Mouse (Mus musculus): Measurements from ENCODE around the gene Rcsd1.

- TF ChIP-seq CTCF (IDR thresholded peaks at IDR 0.05; ENCODE audit: low read depth), result no peak
- no peak for TF ChIP-seq EP300 (IDR thresholded peaks at IDR 0.05; ENCODE audit: low read depth)
Observed at GRCm38 (mm10) chr1:165737867-165738266, 28.3 kb upstream of the Rcsd1 start.
